8 mouse cellular contexts compared by ENCODE assay signal in genomic region chr19:10266196-10266850, GRCm38 (mm10). TPM values are rescaled to one million over a fixed set of nuclear protein-coding genes. Genes with fewer than 3 reads are reported as not detected.
A peak's percentile ranks its signal among the peaks of the same experiment; 100 is the strongest.
DNase-seq lines count a peak whose midpoint lies in the region; ATAC-seq lines count a peak whose summit lies in the region.

No protein-coding gene starts in this region.

- peak; percentile 92 for DNase-seq in adipocyte (ENCODE audit: low spot score)
- DNase-seq in cerebellum, postnatal 10 days: peak; percentile 84 to 86
- peak; percentile 79 to 83 for DNase-seq in gastrocnemius, adult 8-10 months (ENCODE audit: low spot score in 2 of 2)
- peak; percentile 44 for DNase-seq in hindlimb bud, embryonic 11.5 days (ENCODE audit: extremely low spot score, low read depth, low spot score)
- peak; percentile 78 to 80 for DNase-seq in left cerebral cortex, postnatal 14 days (ENCODE audit: low spot score in 2 of 2)
- DNase-seq in right cerebral cortex, postnatal 10 days (ENCODE audit: low spot score in 2 of 2): peak; percentile 73 to 85
- DNase-seq in yolk sac, embryonic 10.5 days (ENCODE audit: low spot score): peak; percentile 58

- peak; percentile 88 for ATAC-seq in megakaryocyte progenitor cell, adult 5-6 weeks (replicated peaks; ENCODE audit: poor library complexity)

- intact Hi-C loops in left cerebral cortex, postnatal 14 days (cut with DNase I): loop anchor here (2.0 kb wide), 1 partner anchor 38 kb away; the partner anchor contains the start of gene Dagla

RNA-seq across cellular contexts. Expression of gene Myrf, which starts 25.8 kb away (rescaled TPM):
- total RNA-seq in gastrocnemius, adult 8-10 months (2022): not detected
- 10 to 100 TPM in 1 of 2 experiments, 1 to 10 TPM in 1; 9.9 to 16.0 TPM for total RNA-seq in left cerebral cortex, postnatal 14 days (2021)
- total RNA-seq in megakaryocyte progenitor cell, adult 5-6 weeks (2015): not detected in 2 replicates
- total RNA-seq in megakaryocyte progenitor cell, adult 5-6 weeks (2017): not detected in 2 replicates

RNA-seq across cellular contexts. Expression of gene Dagla, which starts 38.4 kb away (rescaled TPM):
- 10 to 100 TPM in 1 of 4 experiments, 1 to 10 TPM in 3; 7.9 to 10.7 (median 8.8) TPM for total RNA-seq in gastrocnemius, adult 8-10 months (2022)
- total RNA-seq in left cerebral cortex, postnatal 14 days (2021): 10 to 100 TPM; 84.2 to 85.4 TPM
- 0.02 TPM in 1 of 2 replicates, not detected in the other for total RNA-seq in megakaryocyte progenitor cell, adult 5-6 weeks (2015)
- 0.17 and 1.4 TPM in 2 replicates for total RNA-seq in megakaryocyte progenitor cell, adult 5-6 weeks (2017)

Comparison
In these comparisons a context has a peak if more than half of its experiments do, and no peak if none do; other contexts are left out.
1. Peak in every context shown above with its lines: DNase-seq and ATAC-seq.
2. RNA of gene Myrf, which starts 25.8 kb away (total RNA-seq): 9.9 to 16.0 TPM in left cerebral cortex, postnatal 14 days; not detected in gastrocnemius, adult 8-10 months and not detected in megakaryocyte progenitor cell, adult 5-6 weeks; every median in the first group is over 10 times any median in the second.
3. RNA of gene Dagla, which starts 38.4 kb away (total RNA-seq): 84.2 to 85.4 TPM in left cerebral cortex, postnatal 14 days; 7.9 to 10.7 TPM in gastrocnemius, adult 8-10 months and 0.02 to 1.4 TPM in megakaryocyte progenitor cell, adult 5-6 weeks; every median in the first group is over 4 times any median in the second.